Mouse (Mus musculus): ENCODE results near the gene Sel1l. TPM values are rescaled to one million over a fixed set of nuclear protein-coding genes. Genes with fewer than 3 reads are reported as not detected.

Sel1l gene
- total RNA-seq, 2 experiments from 2014 or later, result 37.3 to 44.1 TPM

DNA sequence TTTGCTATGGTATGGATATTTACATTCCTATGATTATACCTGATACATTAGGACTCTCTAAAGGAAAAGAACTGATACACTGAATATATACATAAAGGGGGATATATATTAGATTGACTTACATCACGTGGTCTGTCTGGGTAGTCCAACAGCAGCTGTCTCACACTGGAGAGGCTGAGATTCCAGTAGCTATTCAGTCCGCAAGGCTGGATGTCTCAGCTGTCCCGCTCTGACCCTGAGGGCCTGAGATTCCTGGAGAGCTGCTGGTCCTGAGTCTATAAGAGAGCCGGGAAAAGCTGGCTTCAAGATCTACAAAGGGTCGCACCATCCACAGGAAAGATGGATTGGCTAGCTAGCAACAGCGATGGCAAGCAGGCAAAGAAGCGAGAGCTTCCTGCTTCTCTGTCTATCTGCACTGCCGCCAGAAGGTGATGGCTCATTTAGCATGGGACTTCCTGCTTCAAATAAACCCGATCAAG, 61.0 kb downstream of the Sel1l start, which contains the start of gene Ston2:
Gene Ston2 (minus strand): TSS at position 429 of the 479 bp plus-strand sequence.
- ATAC-seq (replicated peaks; ENCODE audit: low FRiP score, low TSS enrichment, poor library complexity, severe bottlenecking), result no peak

- no peak for ATAC-seq (replicated peaks; ENCODE audit: low FRiP score, low TSS enrichment, poor library complexity, severe bottlenecking)
Measured at GRCm38 (mm10) chr12:91786355-91786754, 62.6 kb downstream of the Sel1l start.

- no peak for ATAC-seq (replicated peaks; ENCODE audit: low FRiP score, low TSS enrichment, poor library complexity, severe bottlenecking)
Measured at GRCm38 (mm10) chr12:91781432-91781831, 67.5 kb downstream of the Sel1l start.

GRCm38 (mm10) chr12:91780531-91780930, 68.4 kb downstream of the Sel1l start:
- ATAC-seq (replicated peaks; ENCODE audit: low FRiP score, low TSS enrichment, poor library complexity, severe bottlenecking), result no peak

DNA sequence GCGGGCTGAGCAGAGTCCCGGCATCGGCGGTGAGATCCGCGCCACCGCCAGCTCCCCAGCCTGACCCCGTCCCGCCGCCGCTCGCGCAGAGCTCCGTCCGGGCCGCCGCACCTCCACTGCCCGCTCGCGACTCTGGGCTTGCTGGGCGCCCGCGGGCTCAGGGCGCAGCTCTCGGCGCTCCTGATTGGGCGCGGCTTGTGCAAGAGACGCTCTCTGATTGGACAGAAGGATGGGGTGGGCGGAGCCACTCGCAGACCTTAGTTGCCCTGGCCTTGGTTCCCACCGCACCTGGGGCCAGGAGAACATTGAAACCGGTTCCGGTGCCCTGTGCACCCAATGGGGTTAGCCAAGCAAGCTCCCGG, 70.0 kb downstream of the Sel1l start:
- peak; percentile 98 for ATAC-seq (replicated peaks; ENCODE audit: low FRiP score, low TSS enrichment, poor library complexity, severe bottlenecking)

DNA sequence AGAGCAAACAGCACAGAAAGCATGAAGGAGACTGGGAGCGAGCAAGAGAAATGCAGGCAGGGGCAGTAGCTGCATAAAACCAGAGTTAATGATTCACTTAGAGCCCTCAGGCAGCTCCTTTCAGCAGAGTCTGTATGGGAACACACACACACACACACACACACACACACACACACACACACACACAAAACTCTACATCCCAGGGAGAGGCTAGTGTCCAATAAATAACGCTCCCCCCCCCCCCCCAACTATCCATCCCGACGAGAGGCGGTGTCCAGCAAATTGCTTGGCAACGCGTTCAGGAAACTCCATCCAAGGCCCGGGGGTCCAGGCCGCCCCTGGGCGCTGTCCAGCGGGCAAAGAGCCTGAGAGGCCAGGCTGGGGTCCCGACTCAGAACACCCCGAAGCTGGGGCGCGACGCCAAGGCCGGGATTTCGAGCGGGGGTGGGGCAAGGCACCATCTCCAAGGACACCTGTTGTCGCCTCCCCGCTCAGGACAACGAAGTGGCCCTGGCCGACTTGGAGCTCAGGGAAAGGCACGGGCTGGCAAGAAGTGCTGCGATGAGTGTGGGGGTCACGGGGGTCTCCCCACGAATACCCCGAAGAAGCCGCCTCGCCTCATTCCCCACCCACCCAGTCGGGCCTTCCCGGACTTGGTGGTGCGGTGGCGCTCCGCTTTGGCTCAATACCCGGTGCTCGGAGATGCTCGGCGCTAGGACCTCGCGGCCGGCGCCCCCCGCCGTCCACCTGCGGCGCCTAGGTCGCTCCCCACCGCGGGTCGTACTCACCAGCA, 70.5 kb downstream of the Sel1l start:
- ATAC-seq (replicated peaks; ENCODE audit: low FRiP score, low TSS enrichment, poor library complexity, severe bottlenecking), result 0 out of 2 replicates have a peak, but pooled peaks have one; percentile 3

- ATAC-seq (replicated peaks; ENCODE audit: low FRiP score, low TSS enrichment, poor library complexity, severe bottlenecking), result no peak
Measured at GRCm38 (mm10) chr12:91776342-91776741, 72.6 kb downstream of the Sel1l start.

- ATAC-seq (replicated peaks; ENCODE audit: low FRiP score, low TSS enrichment, poor library complexity, severe bottlenecking), result no peak
Measured at GRCm38 (mm10) chr12:91774811-91775284, 74.1 kb downstream of the Sel1l start.

DNA sequence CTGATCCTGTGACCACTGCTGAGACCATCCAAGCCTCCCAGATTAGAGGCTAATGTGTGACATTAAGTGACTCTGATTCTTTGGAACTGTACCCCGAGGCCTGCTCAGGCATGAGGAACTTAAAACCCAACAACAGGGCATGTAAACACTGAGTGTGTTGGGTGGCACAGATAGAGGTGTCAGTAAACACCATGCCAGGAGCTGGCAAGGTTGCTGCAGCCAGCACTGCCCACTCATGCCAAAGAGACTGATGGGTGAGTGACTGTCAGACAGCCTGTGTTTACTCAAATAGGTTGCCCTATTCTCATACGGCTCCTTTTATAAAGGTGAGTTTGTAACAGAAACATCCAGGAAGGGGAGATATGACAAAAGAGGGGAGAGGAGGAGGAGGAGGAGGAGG, 80.1 kb downstream of the Sel1l start:
- no peak for ATAC-seq (replicated peaks; ENCODE audit: low FRiP score, low TSS enrichment, poor library complexity, severe bottlenecking)

- ATAC-seq (replicated peaks; ENCODE audit: low FRiP score, low TSS enrichment, poor library complexity, severe bottlenecking), result no peak
Measured at GRCm38 (mm10) chr12:91768176-91768575, 80.8 kb downstream of the Sel1l start.

- ATAC-seq (replicated peaks; ENCODE audit: low FRiP score, low TSS enrichment, poor library complexity, severe bottlenecking), result peak; percentile 79
Measured at GRCm38 (mm10) chr12:91766338-91767107, 82.4 kb downstream of the Sel1l start.

- peak; percentile 24; the same call in 1 of the 2 replicates for ATAC-seq (replicated peaks; ENCODE audit: low FRiP score, low TSS enrichment, poor library complexity, severe bottlenecking)
Measured at GRCm38 (mm10) chr12:91765504-91765903, 83.5 kb downstream of the Sel1l start.

GRCm38 (mm10) chr12:91765054-91765453, 83.9 kb downstream of the Sel1l start:
- no peak for ATAC-seq (replicated peaks; ENCODE audit: low FRiP score, low TSS enrichment, poor library complexity, severe bottlenecking)

- no peak for ATAC-seq (replicated peaks; ENCODE audit: low FRiP score, low TSS enrichment, poor library complexity, severe bottlenecking)
Measured at GRCm38 (mm10) chr12:91764471-91764870, 84.5 kb downstream of the Sel1l start.

- no peak for ATAC-seq (replicated peaks; ENCODE audit: low FRiP score, low TSS enrichment, poor library complexity, severe bottlenecking)
Measured at GRCm38 (mm10) chr12:91759836-91760235, 89.1 kb downstream of the Sel1l start.

- peak; percentile 96 for ATAC-seq (replicated peaks; ENCODE audit: low FRiP score, low TSS enrichment, poor library complexity, severe bottlenecking)
Measured at GRCm38 (mm10) chr12:91757854-91758562, 90.9 kb downstream of the Sel1l start.

- ATAC-seq (replicated peaks; ENCODE audit: low FRiP score, low TSS enrichment, poor library complexity, severe bottlenecking), result no peak
Measured at GRCm38 (mm10) chr12:91756562-91757166, 92.3 kb downstream of the Sel1l start.

All from megakaryocyte-erythroid progenitor cell, adult 5-6 weeks (primary cell).